ENCODE assay signal across 12 mouse cellular contexts in the genomic region with DNA sequence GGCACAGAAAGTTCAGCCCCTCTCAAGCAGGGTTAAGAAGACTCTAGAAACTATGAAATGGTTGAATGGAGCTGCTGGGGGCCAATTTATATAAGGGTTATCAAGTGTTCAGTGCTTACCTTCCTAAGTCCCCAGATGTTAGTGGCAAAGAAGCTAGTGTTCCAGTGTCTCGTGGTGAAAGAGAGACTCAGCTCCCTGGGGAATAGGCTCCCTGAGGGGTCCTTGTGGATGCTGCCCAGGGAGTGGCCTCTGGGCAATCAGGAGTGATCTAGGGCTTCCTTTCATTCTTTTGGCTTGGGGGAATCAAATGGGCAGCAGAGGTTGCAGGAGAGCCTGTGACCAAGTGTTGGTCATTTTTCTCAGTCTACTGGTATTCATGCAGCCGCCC. TPM values are rescaled to one million over a fixed set of nuclear protein-coding genes. Genes with fewer than 3 reads are reported as not detected.
DNase-seq lines count a peak whose midpoint lies in the region; ATAC-seq and TF ChIP-seq lines count a peak whose summit lies in the region.
"Had no signal": no experiment of that assay in that cellular context is flagged by ENCODE, and none has a peak within 500 bp of the region (broad histone marks: within the 10 kb centered on the region; RNA-seq: fewer than 3 reads in every experiment).

No protein-coding gene starts in this region.

- no peaks in the 10 kb centered on the region for H3K27me3 ChIP-seq in hindbrain, embryonic 12.5 days
- H3K27me3 ChIP-seq in hindbrain, postnatal 0 days (ENCODE audit: insufficient read depth, low read length) = no peaks in the 10 kb centered on the region
- no peaks in the 10 kb centered on the region for H3K27me3 ChIP-seq in midbrain, embryonic 10.5 days (ENCODE audit: low read depth, poor library complexity, severe bottlenecking)
- H3K27me3 ChIP-seq in midbrain, embryonic 16.5 days (ENCODE audit: control insufficient read depth, insufficient read depth, low read depth, low read length) = no peaks in the 10 kb centered on the region
- no peaks in the 10 kb centered on the region for H3K27me3 ChIP-seq in intestine, embryonic 16.5 days (replicated peaks; ENCODE audit: control insufficient read depth, insufficient read depth, low read length)
- no peaks in the 10 kb centered on the region for H3K27me3 ChIP-seq in stomach, postnatal 0 days (ENCODE audit: control insufficient read depth, insufficient read depth, low read length)

- TF ChIP-seq CTCF in hindbrain, postnatal 0 days (IDR thresholded peaks at IDR 0.05; ENCODE audit: low read depth) = no peak
- TF ChIP-seq CTCF in stomach, postnatal 0 days (IDR thresholded peaks at IDR 0.05; ENCODE audit: low read depth) = no peak

- 27% methylated on average over 2 of the region's 2 CpGs for WGBS in hindbrain, embryonic 12.5 days
- WGBS in hindbrain, postnatal 0 days = 39% methylated on average over 2 of the region's 2 CpGs
- 57% methylated on average over 2 of the region's 2 CpGs for WGBS in midbrain, embryonic 10.5 days
- WGBS in midbrain, embryonic 16.5 days = 42% methylated on average over 2 of the region's 2 CpGs
- whole genome bisulfite sequencing in intestine, embryonic 16.5 days = 35% methylated on average over 2 of the region's 2 CpGs
- 40% methylated on average over 2 of the region's 2 CpGs for WGBS in stomach, postnatal 0 days

- peak overlapping the region; percentile 35; the same call in 1 of the 2 replicates for H3K27ac ChIP-seq in hindbrain, embryonic 12.5 days
- no peak overlapping the region for H3K27ac ChIP-seq in hindbrain, postnatal 0 days
- peak overlapping the region; percentile 47; the same call in 1 of the 2 replicates for H3K27ac ChIP-seq in midbrain, embryonic 10.5 days (replicated peaks)
- no peak overlapping the region for H3K27ac ChIP-seq in midbrain, embryonic 16.5 days (ENCODE audit: low read length)
- H3K27ac ChIP-seq in intestine, embryonic 16.5 days (ENCODE audit: low read length) = peak overlapping the region; percentile 93
- H3K27ac ChIP-seq in stomach, postnatal 0 days (replicated peaks) = peak overlapping the region; percentile 65

- TF ChIP-seq EP300 in stomach, postnatal 0 days (optimal IDR thresholded peaks at IDR 0.05) = no peak

- ATAC-seq in hindbrain, embryonic 12.5 days (ENCODE audit: low FRiP score) = no peak
- ATAC-seq in hindbrain, postnatal 0 days = no peak
- ATAC-seq in midbrain, embryonic 16.5 days = no peak
- peak; percentile 21 for ATAC-seq in intestine, embryonic 16.5 days
- no peak for ATAC-seq in stomach, postnatal 0 days (ENCODE audit: low FRiP score, low TSS enrichment)
- ATAC-seq: liver, postnatal 0 days had no signal

- H3K4me1 ChIP-seq in hindbrain, embryonic 12.5 days = peaks cover 37% of the 10 kb centered on the region
- no peaks in the 10 kb centered on the region; the same call in none of the 2 replicates for H3K4me1 ChIP-seq in hindbrain, postnatal 0 days (ENCODE audit: insufficient read depth, low read length)
- peaks cover 51% of the 10 kb centered on the region for H3K4me1 ChIP-seq in midbrain, embryonic 10.5 days
- peaks cover 12% of the 10 kb centered on the region for H3K4me1 ChIP-seq in midbrain, embryonic 16.5 days (ENCODE audit: control insufficient read depth, insufficient read depth, low read length)
- H3K4me1 ChIP-seq in intestine, embryonic 16.5 days (ENCODE audit: control insufficient read depth, insufficient read depth, low read length) = peaks cover 31% of the 10 kb centered on the region
- peaks cover 5% of the 10 kb centered on the region; the same call in 1 of the 2 replicates for H3K4me1 ChIP-seq in stomach, postnatal 0 days (replicated peaks; ENCODE audit: control insufficient read depth, insufficient read depth)

- H3K36me3 ChIP-seq in hindbrain, embryonic 12.5 days = no peaks in the 10 kb centered on the region
- no peaks in the 10 kb centered on the region for H3K36me3 ChIP-seq in hindbrain, postnatal 0 days (ENCODE audit: insufficient read depth, low read length)
- no peaks in the 10 kb centered on the region for H3K36me3 ChIP-seq in midbrain, embryonic 10.5 days
- H3K36me3 ChIP-seq in midbrain, embryonic 16.5 days (ENCODE audit: control insufficient read depth, insufficient read depth, low read length) = no peaks in the 10 kb centered on the region
- H3K36me3 ChIP-seq in intestine, embryonic 16.5 days (ENCODE audit: control insufficient read depth, insufficient read depth, low read length) = no peaks in the 10 kb centered on the region
- H3K36me3 ChIP-seq in stomach, postnatal 0 days (ENCODE audit: control insufficient read depth, insufficient read depth, low read length) = no peaks in the 10 kb centered on the region

- no peaks in the 10 kb centered on the region for H3K9me3 ChIP-seq in hindbrain, embryonic 12.5 days (replicated peaks)
- no peaks in the 10 kb centered on the region for H3K9me3 ChIP-seq in hindbrain, postnatal 0 days (ENCODE audit: low read length)
- no peaks in the 10 kb centered on the region for H3K9me3 ChIP-seq in midbrain, embryonic 10.5 days (replicated peaks)
- no peaks in the 10 kb centered on the region for H3K9me3 ChIP-seq in midbrain, embryonic 16.5 days (replicated peaks; ENCODE audit: control insufficient read depth, low read length, poor library complexity, severe bottlenecking)
- no peaks in the 10 kb centered on the region for H3K9me3 ChIP-seq in intestine, embryonic 16.5 days (ENCODE audit: control insufficient read depth, low read length)
- H3K9me3 ChIP-seq in stomach, postnatal 0 days (ENCODE audit: control insufficient read depth, low read length) = no peaks in the 10 kb centered on the region

- H3K9ac ChIP-seq in hindbrain, embryonic 12.5 days = no peak overlapping the region
- no peak overlapping the region for H3K9ac ChIP-seq in hindbrain, postnatal 0 days (replicated peaks; ENCODE audit: low read length)
- no peak overlapping the region for H3K9ac ChIP-seq in midbrain, embryonic 16.5 days (ENCODE audit: low read depth, low read length)
- H3K9ac ChIP-seq in intestine, embryonic 16.5 days (ENCODE audit: low read depth, low read length) = peak overlapping the region; percentile 40; the same call in 1 of the 2 replicates
- no peak overlapping the region for H3K9ac ChIP-seq in stomach, postnatal 0 days (ENCODE audit: low read length)
- H3K9ac ChIP-seq: liver, postnatal 0 days had no signal

- no peak for DNase-seq in hindbrain, postnatal 0 days (ENCODE audit: low spot score)
- no peak for DNase-seq in midbrain, embryonic 10.5 days (ENCODE audit: low spot score)
- DNase-seq in stomach, postnatal 0 days (ENCODE audit: low spot score) = no peak
- DNase-seq in frontal cortex, adult 2 months (ENCODE audit: extremely low spot score in 1 of 2, low spot score in 1 of 2) = no peak
- DNase-seq: cerebellum, adult 8-10 months; gastrocnemius, postnatal 36 days; liver; liver, postnatal 0 days; right cerebral cortex, adult 18-20 months had no signal

- no peak overlapping the region for H3K4me3 ChIP-seq in hindbrain, embryonic 12.5 days
- no peak overlapping the region for H3K4me3 ChIP-seq in hindbrain, postnatal 0 days (ENCODE audit: low read length)
- no peak overlapping the region for H3K4me3 ChIP-seq in midbrain, embryonic 10.5 days
- H3K4me3 ChIP-seq in midbrain, embryonic 16.5 days (ENCODE audit: low read depth, low read length) = no peak overlapping the region
- H3K4me3 ChIP-seq in intestine, embryonic 16.5 days (ENCODE audit: low read length) = no peak overlapping the region
- no peak overlapping the region for H3K4me3 ChIP-seq in stomach, postnatal 0 days (ENCODE audit: low read depth, low read length)

- no peak overlapping the region for H3K4me2 ChIP-seq in hindbrain, embryonic 12.5 days (replicated peaks)
- H3K4me2 ChIP-seq in hindbrain, postnatal 0 days (ENCODE audit: low read depth, low read length) = no peak overlapping the region
- no peak overlapping the region for H3K4me2 ChIP-seq in midbrain, embryonic 16.5 days (ENCODE audit: low read length)
- peak overlapping the region; percentile 41 for H3K4me2 ChIP-seq in intestine, embryonic 16.5 days (ENCODE audit: low read depth, low read length)
- no peak overlapping the region for H3K4me2 ChIP-seq in stomach, postnatal 0 days (replicated peaks; ENCODE audit: low read depth)

RNA-seq across cellular contexts. Expression of a gene that starts 21.3 kb away (rescaled TPM):
- 56.2 and 57.0 TPM in 2 replicates for polyA plus RNA-seq in hindbrain, embryonic 12.5 days (2016; fragmentation: Nextera tagmentation; extraction: Ambion mirVana)
- total RNA-seq in hindbrain, postnatal 0 days (2014; rRNA removed) = 56.5 and 60.3 TPM in 2 replicates
- 32.7 and 35.4 TPM in 2 replicates for polyA plus RNA-seq in hindbrain, postnatal 0 days (2015; fragmentation: Nextera tagmentation; extraction: Ambion mirVana)
- polyA plus RNA-seq in midbrain, embryonic 10.5 days (2016; fragmentation: Nextera tagmentation; extraction: Ambion mirVana) = 38.7 and 45.8 TPM in 2 replicates
- polyA plus RNA-seq in midbrain, embryonic 16.5 days (2015; fragmentation: Nextera tagmentation; extraction: Ambion mirVana) = 44.0 and 48.0 TPM in 2 replicates
- polyA plus RNA-seq in intestine, embryonic 16.5 days (2015; fragmentation: Nextera tagmentation; extraction: Ambion mirVana) = 19.4 and 21.3 TPM in 2 replicates
- polyA plus RNA-seq in stomach, postnatal 0 days (2015; fragmentation: Nextera tagmentation; extraction: Ambion mirVana) = 9.7 and 10.4 TPM in 2 replicates
- polyA plus RNA-seq in frontal cortex, adult 2 months (2012; rRNA removed) = 45.9 and 52.3 TPM in 2 replicates

Comparison
In these comparisons a context has a peak if more than half of its experiments do, and no peak if none do; other contexts are left out.
1. H3K27ac ChIP-seq: peak in hindbrain, embryonic 12.5 days (single experiment), midbrain, embryonic 10.5 days (single experiment), intestine, embryonic 16.5 days (single experiment) and stomach, postnatal 0 days (single experiment); none in hindbrain, postnatal 0 days (single experiment) and midbrain, embryonic 16.5 days (single experiment).